Mouse (Mus musculus): ENCODE measurements around the gene Fam89b. TPM values are rescaled to one million over a fixed set of nuclear protein-coding genes. Genes with fewer than 3 reads are reported as not detected.

Fam89b gene
- total RNA-seq, 1 experiment = 16.4 TPM

DNA sequence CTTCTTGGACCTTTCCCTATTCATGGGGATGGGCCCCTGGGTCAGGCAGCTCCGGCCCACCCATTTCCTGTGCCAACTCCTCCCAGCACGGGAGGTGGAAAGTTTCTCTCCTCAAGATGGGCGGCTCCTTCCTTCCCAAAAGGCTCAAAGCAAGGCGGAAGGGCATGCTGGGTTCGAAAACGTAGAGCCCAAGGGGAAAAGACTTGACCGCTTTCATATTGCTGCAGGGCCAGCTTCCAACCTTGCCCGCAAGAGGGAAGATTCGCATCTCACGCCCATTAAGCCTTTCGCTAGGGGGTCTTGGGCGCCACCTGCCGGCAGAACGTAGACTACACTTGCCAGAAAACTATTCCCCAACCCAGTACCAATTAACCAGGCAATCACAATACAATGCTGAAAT, 1.8 kb downstream of the Fam89b start:
- TF ChIP-seq ZNF384 (IDR thresholded peaks at IDR 0.05; ENCODE audit: low read depth, low read length) = no peak
- TF ChIP-seq ZC3H11A (IDR thresholded peaks at IDR 0.05; ENCODE audit: borderline replicate concordance, low read depth, low read length) = peak; percentile 69
- TF ChIP-seq CHD2 (IDR thresholded peaks at IDR 0.05; ENCODE audit: low read depth, low read length) = no peak
- TF ChIP-seq MAFK (IDR thresholded peaks at IDR 0.05; ENCODE audit: insufficient read depth, low read depth, low read length) = no peak
- peak; percentile 34; the same call in 1 of the 2 replicates for TF ChIP-seq HCFC1 (IDR thresholded peaks at IDR 0.05; ENCODE audit: borderline replicate concordance, insufficient read depth, low read length)
- Histone ChIP-seq H3K9me3 (ENCODE audit: control insufficient read depth, insufficient read depth, low read depth, low read length) (no peaks in the 10 kb centered on the region), H3K36me3 (ENCODE audit: control insufficient read depth, insufficient read depth, low read length, poor library complexity, severe bottlenecking) (peaks cover 8% of the 10 kb centered on the region), H3K27ac (ENCODE audit: insufficient read depth, low read depth, low read length, poor library complexity, severe bottlenecking) (no peak overlapping the region), H3K9ac (ENCODE audit: insufficient read depth, low read depth, low read length, poor library complexity, severe bottlenecking) (no peak overlapping the region), H3K4me3 (ENCODE audit: insufficient read depth in 1 of 2, low read depth in 1 of 2, low read length in 2 of 2, poor library complexity in 1 of 2, severe bottlenecking in 1 of 2) (peak overlapping the region in 1 of 2 experiments; percentile 46; a peak in 2 of 4 replicates), H3K4me1 (ENCODE audit: control insufficient read depth in 2 of 2, insufficient read depth in 2 of 2, low read length in 2 of 2, poor library complexity in 1 of 2) (peaks cover 2 to 35% of the 10 kb centered on the region in 2 experiments; a peak in 2 of 4 replicates)
- peak; percentile 76 for DNase-seq (ENCODE audit: low read depth, low spot score)
- in situ Hi-C loops (cut with MboI; ENCODE audit: low sequenced_read_pairs in 2 of 2, unreplicated experiment in 2 of 2) = no loop called here

DNA sequence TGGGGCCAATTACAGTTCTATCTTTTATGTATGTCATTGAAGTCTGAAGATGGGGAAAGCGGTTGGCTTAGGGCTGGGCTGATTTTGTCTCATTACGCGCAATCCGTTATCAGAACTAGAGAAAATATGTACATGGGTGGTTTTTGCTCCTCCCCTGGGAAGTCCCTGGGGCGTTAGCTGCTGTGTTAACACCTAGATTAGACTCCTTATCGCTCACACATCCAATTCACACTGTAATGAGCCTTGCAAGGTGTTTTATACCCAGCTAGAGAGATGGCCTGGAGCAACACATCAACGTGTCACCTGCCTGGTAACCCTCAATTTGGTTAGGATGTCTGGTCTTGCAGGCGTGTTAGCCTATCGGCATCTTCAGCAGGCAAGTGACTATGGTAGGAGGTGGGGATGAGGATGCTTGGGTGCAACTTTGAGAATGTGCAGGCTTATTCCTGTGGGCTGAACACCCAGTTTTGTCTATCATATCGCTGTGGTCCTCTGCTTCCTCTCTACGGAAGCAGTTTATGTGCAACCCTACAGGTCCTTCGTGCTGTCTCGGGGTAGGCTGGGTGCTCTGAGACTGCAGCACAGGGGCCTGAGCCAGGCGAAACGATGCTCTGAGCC, 2.4 kb downstream of the Fam89b start:
- no peak overlapping the region; a peak in 1 of 4 replicates for H3K4me3 ChIP-seq (ENCODE audit: insufficient read depth in 1 of 2, low read depth in 1 of 2, low read length in 2 of 2, poor library complexity in 1 of 2, severe bottlenecking in 1 of 2)
- H3K27ac ChIP-seq (ENCODE audit: insufficient read depth, low read depth, low read length, poor library complexity, severe bottlenecking) = no peak overlapping the region
- TF ChIP-seq CHD2 (IDR thresholded peaks at IDR 0.05; ENCODE audit: low read depth, low read length) (no peak), ZC3H11A (IDR thresholded peaks at IDR 0.05; ENCODE audit: borderline replicate concordance, low read depth, low read length) (no peak), ZNF384 (IDR thresholded peaks at IDR 0.05; ENCODE audit: low read depth, low read length) (no peak), MAFK (IDR thresholded peaks at IDR 0.05; ENCODE audit: insufficient read depth, low read depth, low read length) (no peak), HCFC1 (IDR thresholded peaks at IDR 0.05; ENCODE audit: borderline replicate concordance, insufficient read depth, low read length) (no peak)
- in situ Hi-C loops (cut with MboI; ENCODE audit: low sequenced_read_pairs in 2 of 2, unreplicated experiment in 2 of 2) = no loop called here
- H3K9ac ChIP-seq (ENCODE audit: insufficient read depth, low read depth, low read length, poor library complexity, severe bottlenecking) = no peak overlapping the region
- no peak for DNase-seq (ENCODE audit: low read depth, low spot score)
- H3K9me3 ChIP-seq (ENCODE audit: control insufficient read depth, insufficient read depth, low read depth, low read length) = no peaks in the 10 kb centered on the region
- peaks cover 2 to 32% of the 10 kb centered on the region in 2 experiments; a peak in 2 of 4 replicates for H3K4me1 ChIP-seq (ENCODE audit: control insufficient read depth in 2 of 2, insufficient read depth in 2 of 2, low read length in 2 of 2, poor library complexity in 1 of 2)
- H3K36me3 ChIP-seq (ENCODE audit: control insufficient read depth, insufficient read depth, low read length, poor library complexity, severe bottlenecking) = peaks cover 8% of the 10 kb centered on the region

GRCm38 (mm10) chr19:5725767-5726515, 3.5 kb downstream of the Fam89b start, which contains the start of gene Ehbp1l1:
Ehbp1l1 (minus strand) TSS chr19:5726317.
- TF ChIP-seq CHD2 (IDR thresholded peaks at IDR 0.05; ENCODE audit: low read depth, low read length) = no peak
- no peak for TF ChIP-seq MAFK (IDR thresholded peaks at IDR 0.05; ENCODE audit: insufficient read depth, low read depth, low read length)
- TF ChIP-seq HCFC1 (IDR thresholded peaks at IDR 0.05; ENCODE audit: borderline replicate concordance, insufficient read depth, low read length) = no peak
- TF ChIP-seq ZC3H11A (IDR thresholded peaks at IDR 0.05; ENCODE audit: borderline replicate concordance, low read depth, low read length) = no peak
- no peak for TF ChIP-seq ZNF384 (IDR thresholded peaks at IDR 0.05; ENCODE audit: low read depth, low read length)
- in situ Hi-C loops (cut with MboI; ENCODE audit: low sequenced_read_pairs in 2 of 2, unreplicated experiment in 2 of 2) = no loop called here
- Histone ChIP-seq H3K4me1 (ENCODE audit: control insufficient read depth in 2 of 2, insufficient read depth in 2 of 2, low read length in 2 of 2, poor library complexity in 1 of 2) (peaks cover 2 to 33% of the 10 kb centered on the region in 2 experiments; a peak in 2 of 4 replicates), H3K9me3 (ENCODE audit: control insufficient read depth, insufficient read depth, low read depth, low read length) (no peaks in the 10 kb centered on the region), H3K27ac (ENCODE audit: insufficient read depth, low read depth, low read length, poor library complexity, severe bottlenecking) (no peak within 1 kb of the TSS), H3K36me3 (ENCODE audit: control insufficient read depth, insufficient read depth, low read length, poor library complexity, severe bottlenecking) (peaks cover 11% of the 10 kb centered on the region), H3K4me3 (ENCODE audit: insufficient read depth in 1 of 2, low read depth in 1 of 2, low read length in 2 of 2, poor library complexity in 1 of 2, severe bottlenecking in 1 of 2) (peak within 1 kb of the TSS; percentile 61 to 62), H3K9ac (ENCODE audit: insufficient read depth, low read depth, low read length, poor library complexity, severe bottlenecking) (peak within 1 kb of the TSS; percentile 70)
- DNase-seq (ENCODE audit: low read depth, low spot score) = no peak

DNA sequence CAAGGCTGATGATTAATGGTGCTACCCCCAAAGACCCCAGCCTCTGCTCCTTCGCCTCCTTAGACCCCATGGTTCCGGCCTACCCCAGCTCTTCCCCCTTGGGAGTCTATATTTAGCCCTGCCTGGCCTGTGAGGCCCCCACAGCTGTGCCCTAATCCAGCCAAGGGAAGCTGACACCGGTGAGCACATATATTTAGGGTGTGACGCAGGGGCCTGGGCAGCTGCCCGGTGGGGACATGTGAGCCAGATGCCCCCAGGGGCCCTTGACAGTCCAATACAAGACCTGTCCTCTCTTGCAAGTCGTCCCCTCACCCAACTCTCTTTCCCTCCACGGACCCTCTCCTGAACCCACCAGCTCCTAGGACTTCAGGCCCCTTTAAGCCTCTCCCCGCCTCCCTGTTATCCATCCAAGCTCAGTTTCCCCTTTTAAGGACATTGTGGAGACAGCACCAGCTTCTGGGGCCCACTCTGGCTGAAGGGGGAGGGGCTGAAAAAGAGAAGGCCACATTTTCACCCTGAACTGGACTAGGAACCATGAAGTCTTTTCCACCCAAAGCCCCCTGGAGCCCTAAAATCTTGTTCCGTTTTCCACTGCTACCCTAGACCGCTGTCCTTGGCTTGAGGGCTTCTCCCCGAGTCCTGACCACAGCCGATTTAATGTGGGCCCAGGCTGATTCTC, 4.3 kb downstream of the Fam89b start:
- DNase-seq (ENCODE audit: low read depth, low spot score) = no peak
- TF ChIP-seq HCFC1 (IDR thresholded peaks at IDR 0.05; ENCODE audit: borderline replicate concordance, insufficient read depth, low read length) (no peak), ZNF384 (IDR thresholded peaks at IDR 0.05; ENCODE audit: low read depth, low read length) (no peak), CHD2 (IDR thresholded peaks at IDR 0.05; ENCODE audit: low read depth, low read length) (no peak), ZC3H11A (IDR thresholded peaks at IDR 0.05; ENCODE audit: borderline replicate concordance, low read depth, low read length) (no peak), MAFK (IDR thresholded peaks at IDR 0.05; ENCODE audit: insufficient read depth, low read depth, low read length) (no peak)
- Histone ChIP-seq H3K27ac (ENCODE audit: insufficient read depth, low read depth, low read length, poor library complexity, severe bottlenecking) (no peak overlapping the region), H3K9ac (ENCODE audit: insufficient read depth, low read depth, low read length, poor library complexity, severe bottlenecking) (peak overlapping the region; percentile 7; the same call in 1 of the 2 replicates), H3K4me3 (ENCODE audit: insufficient read depth in 1 of 2, low read depth in 1 of 2, low read length in 2 of 2, poor library complexity in 1 of 2, severe bottlenecking in 1 of 2) (peak overlapping the region; percentile 61 to 62; a peak in 2 of 4 replicates), H3K36me3 (ENCODE audit: control insufficient read depth, insufficient read depth, low read length, poor library complexity, severe bottlenecking) (peaks cover 8% of the 10 kb centered on the region), H3K4me1 (ENCODE audit: control insufficient read depth in 2 of 2, insufficient read depth in 2 of 2, low read length in 2 of 2, poor library complexity in 1 of 2) (peaks cover 2 to 28% of the 10 kb centered on the region in 2 experiments; a peak in 2 of 4 replicates), H3K9me3 (ENCODE audit: control insufficient read depth, insufficient read depth, low read depth, low read length) (no peaks in the 10 kb centered on the region)
- in situ Hi-C loops (cut with MboI; ENCODE audit: low sequenced_read_pairs in 2 of 2, unreplicated experiment in 2 of 2) = no loop called here

Measured in ES-E14 (cell line).